Mouse (Mus musculus): ENCODE results near the gene Iqcb1. TPM values are rescaled to one million over a fixed set of nuclear protein-coding genes. Genes with fewer than 3 reads are reported as not detected.
A peak's percentile ranks its signal among the peaks of the same experiment; 100 is the strongest.

Gene Iqcb1
- polyA plus RNA-seq, 1 experiment from 2014 or later, result 30.3 TPM

- H3K4me1 ChIP-seq (replicated peaks; ENCODE audit: control insufficient read depth, insufficient read depth, low read length), result no peaks in the 10 kb centered on the region
- no peak overlapping the region for H3K9ac ChIP-seq (ENCODE audit: low read depth, low read length)
- H3K4me2 ChIP-seq, result no peak overlapping the region
- ATAC-seq (replicated peaks; ENCODE audit: low FRiP score) (no peak), DNase-seq (ENCODE audit: low spot score) (no peak)
- H3K36me3 ChIP-seq (ENCODE audit: control insufficient read depth, insufficient read depth, low read length), result no peaks in the 10 kb centered on the region
- WGBS, result 89% methylated on average over 3 of the region's 3 CpGs
- H3K27me3 ChIP-seq (replicated peaks; ENCODE audit: control insufficient read depth, insufficient read depth, low read length), result no peaks in the 10 kb centered on the region
- no peak overlapping the region for H3K4me3 ChIP-seq (ENCODE audit: low read depth, low read length)
- no peak overlapping the region for H3K27ac ChIP-seq (ENCODE audit: low read depth, low read length)
- no peaks in the 10 kb centered on the region for H3K9me3 ChIP-seq (ENCODE audit: control insufficient read depth, low read length)
Observed at GRCm38 (mm10) chr16:36808616-36809015, 19.6 kb upstream of the Iqcb1 start.

GRCm38 (mm10) chr16:36813680-36814079 lies 14.5 kb upstream of the Iqcb1 start:
- no peak overlapping the region for H3K4me3 ChIP-seq (ENCODE audit: low read depth, low read length)
- DNase-seq (ENCODE audit: low spot score), result no peak
- 61% methylated on average over 3 of the region's 3 CpGs for WGBS
- peak; percentile 73 for ATAC-seq (replicated peaks; ENCODE audit: low FRiP score)
- H3K9me3 ChIP-seq (ENCODE audit: control insufficient read depth, low read length), result no peaks in the 10 kb centered on the region
- H3K27me3 ChIP-seq (replicated peaks; ENCODE audit: control insufficient read depth, insufficient read depth, low read length), result no peaks in the 10 kb centered on the region
- H3K4me2 ChIP-seq, result no peak overlapping the region
- no peak overlapping the region for H3K27ac ChIP-seq (ENCODE audit: low read depth, low read length)
- H3K9ac ChIP-seq (ENCODE audit: low read depth, low read length), result no peak overlapping the region
- no peaks in the 10 kb centered on the region for H3K4me1 ChIP-seq (replicated peaks; ENCODE audit: control insufficient read depth, insufficient read depth, low read length)
- H3K36me3 ChIP-seq (ENCODE audit: control insufficient read depth, insufficient read depth, low read length), result no peaks in the 10 kb centered on the region

GRCm38 (mm10) chr16:36816916-36817315 lies 11.3 kb upstream of the Iqcb1 start:
- Histone ChIP-seq H3K9me3 (ENCODE audit: control insufficient read depth, low read length) (no peaks in the 10 kb centered on the region), H3K4me1 (replicated peaks; ENCODE audit: control insufficient read depth, insufficient read depth, low read length) (peaks cover 3% of the 10 kb centered on the region; the same call in 1 of the 2 replicates), H3K27ac (ENCODE audit: low read depth, low read length) (no peak overlapping the region), H3K9ac (ENCODE audit: low read depth, low read length) (no peak overlapping the region), H3K4me3 (ENCODE audit: low read depth, low read length) (no peak overlapping the region), H3K27me3 (replicated peaks; ENCODE audit: control insufficient read depth, insufficient read depth, low read length) (no peaks in the 10 kb centered on the region), H3K4me2 (no peak overlapping the region), H3K36me3 (ENCODE audit: control insufficient read depth, insufficient read depth, low read length) (no peaks in the 10 kb centered on the region)
- ATAC-seq (replicated peaks; ENCODE audit: low FRiP score) (no peak), DNase-seq (ENCODE audit: low spot score) (no peak)

GRCm38 (mm10) chr16:36817321-36817926 lies 10.8 kb upstream of the Iqcb1 start:
- 22% methylated on average over 7 of the region's 7 CpGs for WGBS
- no peak overlapping the region for H3K27ac ChIP-seq (ENCODE audit: low read depth, low read length)
- H3K9me3 ChIP-seq (ENCODE audit: control insufficient read depth, low read length), result no peaks in the 10 kb centered on the region
- DNase-seq (ENCODE audit: low spot score) (no peak), ATAC-seq (replicated peaks; ENCODE audit: low FRiP score) (peak; percentile 79)
- no peak overlapping the region for H3K4me3 ChIP-seq (ENCODE audit: low read depth, low read length)
- no peak overlapping the region for H3K9ac ChIP-seq (ENCODE audit: low read depth, low read length)
- no peaks in the 10 kb centered on the region for H3K27me3 ChIP-seq (replicated peaks; ENCODE audit: control insufficient read depth, insufficient read depth, low read length)
- H3K4me2 ChIP-seq, result no peak overlapping the region
- H3K4me1 ChIP-seq (replicated peaks; ENCODE audit: control insufficient read depth, insufficient read depth, low read length), result peaks cover 3% of the 10 kb centered on the region; the same call in 1 of the 2 replicates
- H3K36me3 ChIP-seq (ENCODE audit: control insufficient read depth, insufficient read depth, low read length), result no peaks in the 10 kb centered on the region

GRCm38 (mm10) chr16:36820016-36820415 lies 8.2 kb upstream of the Iqcb1 start:
- no peak overlapping the region for H3K9ac ChIP-seq (ENCODE audit: low read depth, low read length)
- peaks cover 3% of the 10 kb centered on the region; the same call in 1 of the 2 replicates for H3K4me1 ChIP-seq (replicated peaks; ENCODE audit: control insufficient read depth, insufficient read depth, low read length)
- H3K4me2 ChIP-seq, result no peak overlapping the region
- WGBS, result 75% methylated on average over 6 of the region's 6 CpGs
- H3K4me3 ChIP-seq (ENCODE audit: low read depth, low read length), result no peak overlapping the region
- DNase-seq (ENCODE audit: low spot score), result no peak
- H3K27ac ChIP-seq (ENCODE audit: low read depth, low read length), result no peak overlapping the region
- H3K36me3 ChIP-seq (ENCODE audit: control insufficient read depth, insufficient read depth, low read length), result no peaks in the 10 kb centered on the region
- H3K27me3 ChIP-seq (replicated peaks; ENCODE audit: control insufficient read depth, insufficient read depth, low read length), result peaks cover 3% of the 10 kb centered on the region; the same call in 1 of the 2 replicates
- ATAC-seq (replicated peaks; ENCODE audit: low FRiP score), result no peak
- no peaks in the 10 kb centered on the region for H3K9me3 ChIP-seq (ENCODE audit: control insufficient read depth, low read length)

GRCm38 (mm10) chr16:36820747-36821146 lies 7.4 kb upstream of the Iqcb1 start:
- Histone ChIP-seq H3K9me3 (ENCODE audit: control insufficient read depth, low read length) (no peaks in the 10 kb centered on the region), H3K9ac (ENCODE audit: low read depth, low read length) (no peak overlapping the region), H3K4me3 (ENCODE audit: low read depth, low read length) (no peak overlapping the region), H3K4me1 (replicated peaks; ENCODE audit: control insufficient read depth, insufficient read depth, low read length) (peaks cover 3% of the 10 kb centered on the region; the same call in 1 of the 2 replicates), H3K27me3 (replicated peaks; ENCODE audit: control insufficient read depth, insufficient read depth, low read length) (peaks cover 3% of the 10 kb centered on the region; the same call in 1 of the 2 replicates), H3K4me2 (no peak overlapping the region), H3K27ac (ENCODE audit: low read depth, low read length) (no peak overlapping the region), H3K36me3 (ENCODE audit: control insufficient read depth, insufficient read depth, low read length) (no peaks in the 10 kb centered on the region)
- 72% methylated on average over 3 of the region's 3 CpGs for WGBS
- no peak for ATAC-seq (replicated peaks; ENCODE audit: low FRiP score)
- DNase-seq (ENCODE audit: low spot score), result no peak

GRCm38 (mm10) chr16:36821474-36821873 lies 6.7 kb upstream of the Iqcb1 start:
- Histone ChIP-seq H3K9me3 (ENCODE audit: control insufficient read depth, low read length) (no peaks in the 10 kb centered on the region), H3K27ac (ENCODE audit: low read depth, low read length) (no peak overlapping the region), H3K27me3 (replicated peaks; ENCODE audit: control insufficient read depth, insufficient read depth, low read length) (peaks cover 3% of the 10 kb centered on the region; the same call in 1 of the 2 replicates), H3K4me1 (replicated peaks; ENCODE audit: control insufficient read depth, insufficient read depth, low read length) (peaks cover 3% of the 10 kb centered on the region; the same call in 1 of the 2 replicates), H3K9ac (ENCODE audit: low read depth, low read length) (no peak overlapping the region), H3K36me3 (ENCODE audit: control insufficient read depth, insufficient read depth, low read length) (no peaks in the 10 kb centered on the region), H3K4me3 (ENCODE audit: low read depth, low read length) (no peak overlapping the region), H3K4me2 (no peak overlapping the region)
- no peak for DNase-seq (ENCODE audit: low spot score)
- 12% methylated on average over 3 of the region's 3 CpGs for WGBS
- ATAC-seq (replicated peaks; ENCODE audit: low FRiP score), result 0 out of 2 replicates have a peak, but pooled peaks have one; percentile 36

GRCm38 (mm10) chr16:36827611-36828053 lies 553 bp upstream of the Iqcb1 start:
- Histone ChIP-seq H3K27ac (ENCODE audit: low read depth, low read length) (no peak overlapping the region), H3K27me3 (replicated peaks; ENCODE audit: control insufficient read depth, insufficient read depth, low read length) (peaks cover 3% of the 10 kb centered on the region; the same call in 1 of the 2 replicates), H3K9me3 (ENCODE audit: control insufficient read depth, low read length) (no peaks in the 10 kb centered on the region), H3K4me3 (ENCODE audit: low read depth, low read length) (peak overlapping the region; percentile 90), H3K9ac (ENCODE audit: low read depth, low read length) (peak overlapping the region; percentile 86), H3K4me2 (peak overlapping the region; percentile 96), H3K36me3 (ENCODE audit: control insufficient read depth, insufficient read depth, low read length) (no peaks in the 10 kb centered on the region), H3K4me1 (replicated peaks; ENCODE audit: control insufficient read depth, insufficient read depth, low read length) (peaks cover 3% of the 10 kb centered on the region; the same call in 1 of the 2 replicates)
- DNase-seq (ENCODE audit: low spot score), result peak; percentile 34
- peak; percentile 72; the same call in 1 of the 2 replicates for ATAC-seq (replicated peaks; ENCODE audit: low FRiP score)
- WGBS, result 3% methylated on average over 11 of the region's 11 CpGs

- ATAC-seq (replicated peaks; ENCODE audit: low FRiP score) (peak; percentile 5; the same call in 1 of the 2 replicates), DNase-seq (ENCODE audit: low spot score) (no peak)
- H3K4me2 ChIP-seq, result peak overlapping the region; percentile 96
- no peaks in the 10 kb centered on the region for H3K9me3 ChIP-seq (ENCODE audit: control insufficient read depth, low read length)
- WGBS, result 10% methylated on average over 11 of the region's 11 CpGs
- peaks cover 3% of the 10 kb centered on the region; the same call in 1 of the 2 replicates for H3K4me1 ChIP-seq (replicated peaks; ENCODE audit: control insufficient read depth, insufficient read depth, low read length)
- no peak overlapping the region for H3K27ac ChIP-seq (ENCODE audit: low read depth, low read length)
- H3K4me3 ChIP-seq (ENCODE audit: low read depth, low read length), result peak overlapping the region; percentile 90
- H3K27me3 ChIP-seq (replicated peaks; ENCODE audit: control insufficient read depth, insufficient read depth, low read length), result peaks cover 3% of the 10 kb centered on the region; the same call in 1 of the 2 replicates
- H3K36me3 ChIP-seq (ENCODE audit: control insufficient read depth, insufficient read depth, low read length), result no peaks in the 10 kb centered on the region
- H3K9ac ChIP-seq (ENCODE audit: low read depth, low read length), result peak overlapping the region; percentile 86
Observed at GRCm38 (mm10) chr16:36828820-36829219, 635 bp downstream of the Iqcb1 start.

Measured in liver, embryonic 11.5 days (tissue).